Mouse (Mus musculus) embryonic fibroblast, embryonic 13.5 days (primary cell): ENCODE results near the gene Ugt1a10.

Experiments
- CTCF ChIP-seq: IDR thresholded peaks from 2 replicates; pipeline ENCODE4 v1.5.1; 2011; ENCODE audit warnings: mild to moderate bottlenecking, control low read depth, low read length, moderate library complexity, borderline replicate concordance; ENCODE audit not compliant: insufficient read depth
- POLR2A ChIP-seq: IDR thresholded peaks from 2 replicates; pipeline ENCODE4 v1.6.1; 2011; ENCODE audit warnings: low read depth, mild to moderate bottlenecking, control low read depth, low read length, moderate library complexity

DNA sequence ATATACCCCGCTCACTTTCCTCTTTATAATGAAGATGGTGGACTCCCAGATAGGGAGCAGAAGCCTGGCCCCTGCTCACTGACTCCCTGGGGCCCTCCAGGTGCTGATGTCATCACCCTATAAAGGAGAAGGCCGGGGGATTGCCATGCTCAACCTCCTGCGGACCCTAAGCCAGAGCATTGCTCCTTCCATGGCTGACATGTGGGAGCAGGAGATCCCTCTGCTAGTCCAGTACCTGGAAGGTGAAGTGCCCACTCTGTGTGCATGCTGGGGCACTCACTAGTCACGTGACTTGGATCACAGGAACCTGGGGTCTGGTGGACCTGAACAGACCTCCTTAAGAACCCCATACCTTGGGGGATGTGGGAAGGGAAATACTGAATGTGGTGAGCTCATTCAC lies 185.4 kb downstream of the Ugt1a10 start:
- TF ChIP-seq POLR2A (no peak), CTCF (no peak)
